Mouse (Mus musculus) lung, adult 18-20 months (tissue): Measurements from ENCODE around the gene Npas2.

Source experiments
- DNase-seq, 2 experiments: peaks; one replicate each; pipeline ENCODE4 v3.0.0; 2022; ENCODE audit warnings: mixed read lengths in 2 of 2

Npas2 gene

DNA sequence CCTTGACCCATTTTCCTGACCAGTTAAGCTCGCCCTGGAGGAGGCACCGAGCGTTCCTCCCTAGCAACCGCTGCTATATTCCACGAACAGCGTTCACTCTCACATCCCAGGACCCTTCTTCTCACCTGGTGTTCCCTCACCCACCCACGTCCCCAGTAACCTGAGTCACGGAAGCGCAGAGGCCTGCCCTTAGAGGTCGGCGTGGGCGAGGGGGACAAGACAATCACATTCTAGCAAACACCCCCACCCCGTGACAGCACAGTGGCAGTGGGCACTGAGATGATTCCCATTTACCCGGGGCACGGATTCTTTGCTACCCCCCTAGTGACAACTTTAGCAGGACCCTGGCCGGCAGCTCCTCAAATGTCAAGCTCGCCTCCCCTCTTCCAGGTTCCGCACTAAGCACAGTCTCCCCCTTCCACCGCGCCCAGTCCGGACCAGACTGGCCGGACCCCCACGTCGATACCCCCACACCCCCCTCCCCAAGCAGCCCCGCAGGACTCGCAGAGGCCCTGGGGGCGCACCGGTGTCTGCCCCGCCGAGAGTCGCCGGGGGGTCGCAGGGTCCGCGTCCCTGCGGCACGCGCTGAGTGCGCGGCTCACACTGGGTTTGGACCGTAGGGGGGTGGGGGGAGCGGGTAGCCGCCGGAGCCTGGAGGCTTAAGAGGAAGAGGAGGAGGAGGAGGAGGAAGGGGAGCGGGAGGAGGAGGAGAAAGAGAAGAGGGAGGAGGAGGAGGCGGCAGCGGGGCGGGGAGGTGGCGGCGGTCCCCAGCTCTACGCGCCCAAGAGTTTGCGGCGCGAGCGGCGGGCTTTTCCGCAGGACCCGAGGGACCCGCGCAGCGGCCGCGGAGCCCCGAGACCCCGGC, at the start of gene Npas2:
Gene Npas2 (plus strand): TSS at position 735 of the 865 bp plus-strand sequence.
- DNase-seq, result peak in 1 of 2 experiments; percentile 14

DNA sequence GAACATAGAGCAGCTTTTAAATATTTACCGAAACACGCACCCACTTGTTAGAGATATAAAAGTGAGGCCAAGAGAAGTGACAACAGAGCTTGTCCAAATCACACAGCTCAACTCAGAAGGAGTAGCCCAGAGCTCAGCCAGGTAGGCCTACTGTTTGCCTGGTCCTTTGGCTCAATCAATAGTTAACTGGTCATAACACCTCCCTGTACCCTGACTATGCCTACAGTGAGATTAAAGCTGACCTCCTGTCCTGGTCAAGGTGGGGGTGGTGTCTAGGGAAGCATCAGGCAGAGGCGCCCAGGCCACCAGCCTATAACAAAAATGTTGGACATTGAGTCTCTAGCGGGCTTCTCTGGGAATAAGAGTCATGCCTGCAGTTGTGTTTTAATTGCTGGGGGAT, 36.8 kb upstream of the Npas2 start:
- DNase-seq, result no peak

GRCm38 (mm10) chr1:39160167-39160566, 33.4 kb upstream of the Npas2 start:
- DNase-seq, result no peak

DNA sequence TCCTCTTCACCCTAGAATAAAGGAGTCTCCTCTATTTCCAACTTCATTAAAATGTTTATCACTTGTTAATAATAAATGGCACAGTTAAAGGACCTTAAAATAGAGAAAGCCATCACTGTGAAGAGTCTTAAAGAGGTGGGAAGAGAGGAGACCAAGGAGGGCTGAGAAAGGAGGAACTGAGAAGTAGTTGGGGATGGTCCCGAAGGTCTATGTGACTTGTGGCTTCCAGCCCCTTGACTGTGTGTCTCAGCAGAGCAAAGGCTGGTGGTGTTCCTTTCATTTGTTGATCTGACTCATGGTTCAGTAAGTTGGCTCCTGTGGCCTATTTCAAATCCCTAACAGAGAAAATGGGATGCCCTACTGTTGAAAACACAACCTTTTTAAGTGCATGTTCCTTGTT, 30.5 kb upstream of the Npas2 start:
- no peak for DNase-seq

GRCm38 (mm10) chr1:39176690-39177089, 16.8 kb upstream of the Npas2 start:
- no peak for DNase-seq

DNA sequence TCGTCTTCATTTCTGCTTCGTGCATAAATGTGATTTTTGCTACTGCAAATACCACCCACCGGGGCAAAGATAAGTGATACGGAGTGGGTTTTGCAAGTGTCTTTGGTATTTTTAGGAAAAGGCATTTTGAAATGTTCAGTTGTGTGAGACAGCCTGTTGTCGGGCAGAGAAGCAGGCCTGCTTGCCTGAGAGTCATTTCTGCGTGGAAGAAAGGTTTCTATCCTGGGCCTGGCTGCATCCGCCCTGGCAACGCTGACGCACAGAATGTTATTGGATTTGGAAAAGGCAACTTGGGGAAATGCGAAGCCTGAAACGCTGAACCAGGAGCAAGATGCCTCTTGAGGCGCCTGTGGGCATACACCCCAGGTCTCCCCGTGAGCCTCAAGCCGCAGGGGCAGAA, 16.3 kb upstream of the Npas2 start:
- DNase-seq, result no peak

GRCm38 (mm10) chr1:39179806-39180205, 13.7 kb upstream of the Npas2 start:
- no peak for DNase-seq

DNA sequence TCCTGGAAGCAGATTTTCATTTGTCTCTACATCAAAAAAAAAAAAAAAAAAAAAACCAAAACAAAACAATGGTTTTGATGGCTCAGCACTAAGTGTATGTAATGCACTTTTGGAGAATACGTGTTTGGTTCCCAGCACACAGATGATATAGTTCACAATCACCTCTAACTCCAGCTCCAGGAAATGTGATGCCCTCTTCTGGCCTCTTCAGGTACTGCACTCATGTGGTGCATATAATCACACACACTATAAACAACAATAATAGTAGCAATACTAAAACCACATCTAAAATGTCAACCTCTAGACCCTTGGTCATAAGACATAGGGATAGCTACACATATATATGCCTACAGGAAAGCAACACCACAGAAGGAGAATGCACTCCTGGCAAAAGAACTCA, 13.0 kb upstream of the Npas2 start:
- no peak for DNase-seq

GRCm38 (mm10) chr1:39181901-39182300, 11.6 kb upstream of the Npas2 start:
- no peak for DNase-seq

GRCm38 (mm10) chr1:39185833-39186232, 7.7 kb upstream of the Npas2 start:
- no peak for DNase-seq

GRCm38 (mm10) chr1:39186711-39187437, 6.7 kb upstream of the Npas2 start:
- peak; percentile 77 to 84 for DNase-seq

GRCm38 (mm10) chr1:39191122-39191521, 2.4 kb upstream of the Npas2 start:
- DNase-seq, result peak; percentile 9 to 48

- peak; percentile 82 to 91 for DNase-seq
These were observed 1.0 kb upstream of the Npas2 start for GRCm38 (mm10) chr1:39192460-39192996.

DNA sequence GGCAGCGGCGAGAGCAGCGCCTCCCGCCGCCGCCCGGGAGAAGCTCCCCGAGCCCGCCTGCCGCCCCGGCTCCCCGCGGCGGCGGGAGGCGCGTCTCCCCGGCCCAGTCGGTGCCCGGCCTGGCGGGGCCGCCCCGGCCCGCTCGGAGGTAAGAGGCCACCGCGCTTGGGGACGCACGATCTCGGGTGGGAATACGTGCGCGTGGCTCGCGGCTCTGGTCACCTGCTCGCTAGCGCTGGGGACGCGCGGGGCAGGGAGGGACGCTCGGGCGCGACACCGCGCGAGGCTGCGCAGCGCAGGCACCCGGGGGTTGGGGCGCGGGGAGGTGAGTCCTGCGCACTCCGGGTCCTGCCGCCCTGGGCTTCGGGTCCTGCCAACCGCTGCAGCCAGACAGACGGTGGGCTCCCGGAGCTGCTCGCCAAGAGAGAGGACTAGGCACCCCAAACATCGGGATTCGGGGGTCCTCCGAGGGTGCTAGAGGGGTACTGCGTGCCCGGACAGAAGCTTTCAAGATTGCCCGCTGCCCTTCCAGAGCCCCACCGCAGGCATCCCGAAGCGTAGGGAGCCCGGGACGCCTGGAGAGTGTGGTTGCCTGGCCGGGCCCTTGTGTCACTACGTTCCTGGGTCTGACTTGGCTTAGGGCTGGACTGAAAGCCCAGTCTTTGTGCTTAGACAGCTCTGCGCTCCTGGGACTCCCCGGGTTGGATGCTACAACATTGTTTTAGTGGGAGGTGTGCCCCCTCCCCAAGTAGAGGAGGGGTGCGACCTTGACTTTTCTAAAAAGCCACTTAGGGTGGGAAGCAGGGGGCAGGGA, 538 bp downstream of the Npas2 start:
- DNase-seq, result peak; percentile 16 to 52

DNA sequence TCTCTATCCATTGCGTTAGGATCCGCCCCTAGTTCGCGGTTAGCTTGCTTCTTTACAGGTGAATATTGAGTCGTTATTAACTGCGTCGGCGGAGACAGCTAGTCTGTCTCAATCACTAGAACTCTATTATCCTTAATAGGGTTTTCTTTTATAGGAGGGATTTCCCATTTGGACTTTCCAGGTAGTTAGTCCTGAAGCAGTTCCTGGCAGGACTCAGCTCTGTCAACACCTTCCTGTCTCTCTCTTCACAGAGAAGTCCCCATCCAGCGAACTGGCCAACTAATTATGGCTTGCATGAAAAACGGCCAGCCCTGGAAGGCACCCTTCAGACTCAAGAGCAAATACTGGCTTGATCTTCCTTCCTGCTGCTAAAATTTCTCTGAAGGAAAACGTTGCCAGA, 1.4 kb downstream of the Npas2 start:
- DNase-seq, result no peak

DNA sequence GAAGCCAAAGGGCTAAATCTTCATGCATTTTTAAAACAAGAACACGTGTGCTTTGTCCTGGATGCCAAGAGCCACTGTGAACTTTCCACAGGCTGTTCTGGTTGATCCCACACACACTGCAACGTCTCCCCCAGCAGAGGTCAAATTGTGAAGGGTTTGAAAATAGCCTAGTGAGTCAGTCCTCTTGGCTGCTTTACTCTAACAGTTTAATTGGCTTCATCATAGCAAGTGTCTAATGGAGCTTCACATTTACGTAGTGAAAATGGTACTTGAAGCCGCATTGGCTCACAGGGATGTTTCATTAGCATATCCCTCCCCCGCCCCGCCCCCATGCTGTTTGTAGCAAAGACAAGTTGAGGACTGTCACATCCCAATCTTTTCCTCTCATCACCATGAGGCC, 2.6 kb downstream of the Npas2 start:
- DNase-seq, result no peak

DNA sequence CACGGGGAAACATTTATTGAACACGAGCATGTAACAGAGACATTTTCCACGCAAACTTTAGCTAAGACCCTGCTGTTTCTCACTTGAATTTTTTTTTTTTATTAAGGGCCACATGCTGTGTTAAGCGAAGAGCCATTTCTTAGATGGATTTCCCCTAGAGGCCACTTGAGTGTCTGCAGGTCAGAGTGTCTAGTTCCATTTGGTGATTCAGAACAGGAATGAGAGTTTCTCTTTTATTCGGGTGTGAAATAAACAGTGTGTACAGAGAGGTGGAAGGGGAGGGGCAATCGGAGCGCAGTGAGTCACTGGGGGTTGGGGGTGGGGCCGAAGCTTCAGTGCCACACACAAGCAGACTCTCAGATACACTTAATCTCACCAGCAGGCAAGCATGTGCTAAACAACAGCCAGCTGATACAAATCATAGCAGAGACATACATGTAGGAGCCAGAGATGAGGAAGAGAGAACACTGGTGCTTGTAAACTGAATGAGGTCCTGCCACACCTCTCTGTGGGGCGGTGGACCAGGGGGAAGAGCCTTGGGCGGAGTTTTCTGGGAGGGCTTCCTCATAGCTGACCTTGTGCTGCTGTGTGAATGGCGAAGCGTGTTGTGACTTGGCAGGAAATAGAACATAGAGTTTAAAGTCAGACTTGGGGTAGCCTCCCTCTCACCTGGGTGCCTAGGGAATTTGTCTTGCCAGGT, 3.3 kb downstream of the Npas2 start:
- DNase-seq, result peak; percentile 46 to 67

DNA sequence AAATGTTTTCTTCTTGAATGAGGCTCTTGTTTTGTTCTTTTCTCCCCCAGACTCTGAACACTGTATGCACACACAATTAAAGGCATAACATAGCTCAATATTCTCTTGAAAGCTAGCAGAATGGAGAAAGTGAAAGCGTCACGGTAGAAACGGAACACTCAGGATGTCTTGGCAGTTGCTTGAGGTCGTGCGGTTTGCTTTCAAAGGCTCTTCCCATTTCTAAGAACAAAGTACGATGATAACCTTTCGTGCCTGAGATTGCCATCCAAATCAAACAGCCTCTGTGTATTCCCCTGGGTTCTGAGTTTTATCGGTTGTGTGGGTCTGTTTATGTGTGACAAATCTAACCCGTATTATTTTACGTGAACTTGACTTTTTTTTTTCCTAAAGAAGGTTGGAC, 11.5 kb downstream of the Npas2 start:
- DNase-seq, result no peak

GRCm38 (mm10) chr1:39205697-39206096, 12.2 kb downstream of the Npas2 start:
- no peak for DNase-seq

DNA sequence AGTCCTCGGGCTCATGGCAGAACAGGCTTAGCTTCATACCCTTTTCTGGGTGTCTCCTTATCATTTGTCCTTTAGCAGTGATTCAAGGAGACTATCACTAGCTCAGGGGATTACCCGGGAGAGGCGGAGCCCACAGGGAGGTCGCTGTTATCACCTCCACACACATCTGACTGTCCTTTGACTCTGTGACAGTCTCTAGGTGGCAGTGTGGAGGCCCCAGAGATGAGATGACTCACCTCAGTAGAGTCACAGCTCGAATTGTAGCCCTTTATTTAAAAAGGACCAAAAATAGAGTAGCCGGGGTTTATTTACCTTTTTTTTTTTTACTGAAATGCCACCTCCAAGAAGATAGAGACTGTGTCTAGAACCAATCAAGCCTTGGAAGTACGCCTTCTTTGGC, 13.4 kb downstream of the Npas2 start:
- DNase-seq, result no peak

DNA sequence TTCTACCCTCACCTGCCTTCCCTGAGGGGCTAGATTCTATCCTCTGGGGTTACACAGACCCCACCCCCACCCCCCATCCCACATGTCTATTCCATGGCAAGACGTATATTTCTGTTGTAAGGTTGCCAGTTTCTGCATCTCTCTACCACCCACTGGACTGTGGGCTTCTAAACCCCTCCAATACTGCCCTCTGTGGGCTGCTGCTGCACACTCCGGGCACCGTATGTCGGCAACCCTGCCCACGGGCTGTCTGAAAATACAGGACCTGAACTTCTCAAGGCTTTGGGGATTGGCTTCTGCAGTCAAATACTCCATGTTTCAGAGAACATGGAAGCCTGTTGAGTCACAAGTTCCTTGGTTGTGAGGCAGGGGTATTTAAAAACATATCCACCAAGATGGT, 17.4 kb downstream of the Npas2 start:
- no peak for DNase-seq

GRCm38 (mm10) chr1:39212982-39213381, 19.5 kb downstream of the Npas2 start:
- DNase-seq, result peak in 1 of 2 experiments; percentile 34
